ENCODE assay signal across 10 mouse cellular contexts in genomic region chr16:69469024-69469780, GRCm38 (mm10).
A peak's percentile ranks its signal among the peaks of the same experiment; 100 is the strongest.
DNase-seq lines count a peak whose midpoint lies in the region; ATAC-seq lines count a peak whose summit lies in the region.
"Had no signal": no experiment of that assay in that cellular context is flagged by ENCODE, and none has a peak within 500 bp of the region (broad histone marks: within the 10 kb centered on the region; RNA-seq: fewer than 3 reads in every experiment).

No protein-coding gene starts in this region.

- H3K27ac ChIP-seq in embryonic facial prominence, embryonic 14.5 days (replicated peaks; ENCODE audit: low read depth, low read length) = no peak overlapping the region
- H3K27ac ChIP-seq in midbrain, embryonic 12.5 days (replicated peaks) = no peak overlapping the region
- H3K27ac ChIP-seq: limb, embryonic 15.5 days had no signal

- peak overlapping the region; percentile 20; the same call in 1 of the 2 replicates for H3K4me2 ChIP-seq in embryonic facial prominence, embryonic 14.5 days (ENCODE audit: low read depth, low read length)
- peak overlapping the region; percentile 50 for H3K4me2 ChIP-seq in midbrain, embryonic 12.5 days (replicated peaks)
- H3K4me2 ChIP-seq: limb, embryonic 15.5 days had no signal

- DNase-seq in cerebellum, postnatal 10 days = peak; percentile 29 to 49
- no peak for DNase-seq in cerebellum, adult 8-10 months
- peak; percentile 3 for DNase-seq in embryonic facial prominence, embryonic 14.5 days (ENCODE audit: low spot score)
- DNase-seq in layer of hippocampus, adult 18-20 months (ENCODE audit: low spot score in 2 of 2) = peak; percentile 6 to 48
- DNase-seq in urinary bladder, postnatal 4 days (ENCODE audit: low spot score in 2 of 2) = no peak
- DNase-seq in thymus, postnatal 25 days = no peak
- no peak for DNase-seq in yolk sac, embryonic 10.5 days (ENCODE audit: low spot score)
- DNase-seq: cerebellum, adult 11-12 months had no signal

- H3K4me1 ChIP-seq in embryonic facial prominence, embryonic 14.5 days (ENCODE audit: control insufficient read depth, insufficient read depth, low read length) = no peaks in the 10 kb centered on the region
- peaks cover 6% of the 10 kb centered on the region; the same call in 1 of the 2 replicates for H3K4me1 ChIP-seq in midbrain, embryonic 12.5 days
- H3K4me1 ChIP-seq: limb, embryonic 15.5 days had no signal

- ATAC-seq in embryonic facial prominence, embryonic 14.5 days (ENCODE audit: low read depth) = no peak
- peak; percentile 81 for ATAC-seq in midbrain, embryonic 12.5 days (ENCODE audit: low FRiP score, low read depth)

- H3K36me3 ChIP-seq in embryonic facial prominence, embryonic 14.5 days (ENCODE audit: control insufficient read depth, insufficient read depth, low read length) = no peaks in the 10 kb centered on the region
- H3K36me3 ChIP-seq in midbrain, embryonic 12.5 days = no peaks in the 10 kb centered on the region
- H3K36me3 ChIP-seq: limb, embryonic 15.5 days had no signal

- H3K9me3 ChIP-seq in embryonic facial prominence, embryonic 14.5 days (ENCODE audit: control insufficient read depth, low read length) = no peaks in the 10 kb centered on the region
- H3K9me3 ChIP-seq in midbrain, embryonic 12.5 days = no peaks in the 10 kb centered on the region
- H3K9me3 ChIP-seq: limb, embryonic 15.5 days had no signal

- H3K9ac ChIP-seq in embryonic facial prominence, embryonic 14.5 days (ENCODE audit: low read depth, low read length) = no peak overlapping the region
- H3K9ac ChIP-seq in midbrain, embryonic 12.5 days (replicated peaks) = no peak overlapping the region
- H3K9ac ChIP-seq: limb, embryonic 15.5 days had no signal

- 33% methylated on average over 9 of the region's 9 CpGs for WGBS in embryonic facial prominence, embryonic 14.5 days
- 26% methylated on average over 9 of the region's 9 CpGs for WGBS in midbrain, embryonic 12.5 days

- no peaks in the 10 kb centered on the region for H3K27me3 ChIP-seq in embryonic facial prominence, embryonic 14.5 days (replicated peaks; ENCODE audit: control insufficient read depth, insufficient read depth, low read length)
- no peaks in the 10 kb centered on the region for H3K27me3 ChIP-seq in midbrain, embryonic 12.5 days
- H3K27me3 ChIP-seq: limb, embryonic 15.5 days had no signal

- no peak overlapping the region for H3K4me3 ChIP-seq in embryonic facial prominence, embryonic 14.5 days (ENCODE audit: low read depth, low read length)
- peak overlapping the region; percentile 27 for H3K4me3 ChIP-seq in midbrain, embryonic 12.5 days
- H3K4me3 ChIP-seq: limb, embryonic 15.5 days had no signal

Comparison
In these comparisons a context has a peak if more than half of its experiments do, and no peak if none do; other contexts are left out.
1. DNase-seq: peak in cerebellum, postnatal 10 days (2 of 2), embryonic facial prominence, embryonic 14.5 days (single experiment) and layer of hippocampus, adult 18-20 months (2 of 2); none in cerebellum, adult 8-10 months (single experiment), urinary bladder, postnatal 4 days (0 of 2), thymus, postnatal 25 days (single experiment) and yolk sac, embryonic 10.5 days (single experiment).